Comparison of ENCODE assay signal across 11 mouse cellular contexts in genomic region chr11:69853994-69854393, GRCm38 (mm10). TPM values are rescaled to one million over a fixed set of nuclear protein-coding genes. Genes with fewer than 3 reads are reported as not detected.
DNase-seq lines count a peak whose midpoint lies in the region; ATAC-seq and TF ChIP-seq lines count a peak whose summit lies in the region.
"Had no signal": no experiment of that assay in that cellular context is flagged by ENCODE, and none has a peak within 500 bp of the region (broad histone marks: within the 10 kb centered on the region; RNA-seq: fewer than 3 reads in every experiment).

No protein-coding gene starts in this region.

- TF ChIP-seq EP300 in MEL (IDR thresholded peaks at IDR 0.05; ENCODE audit: low read depth in 1 of 2, low read length in 2 of 2): peak; percentile 82 to 95

- no peak for TF ChIP-seq RAD21 in MEL (IDR thresholded peaks at IDR 0.05; ENCODE audit: low read depth, low read length)

- H3K4me1 ChIP-seq in kidney, embryonic 16.5 days (ENCODE audit: insufficient read depth, low read length): peaks cover 4% of the 10 kb centered on the region; the same call in 1 of the 2 replicates
- H3K4me1 ChIP-seq in MEL (ENCODE audit: control insufficient read depth in 1 of 2, insufficient read depth in 2 of 2, low read length in 2 of 2): peaks cover 7 to 21% of the 10 kb centered on the region in 2 experiments; a peak in 3 of 4 replicates
- H3K4me1 ChIP-seq in liver, embryonic 16.5 days (ENCODE audit: control insufficient read depth, low read depth, low read length): peaks cover 62% of the 10 kb centered on the region

- 61% methylated on average over 7 of the region's 7 CpGs for WGBS in kidney, embryonic 16.5 days
- WGBS in liver, embryonic 16.5 days (ENCODE audit: insufficient replicate concordance): 21% methylated on average over 7 of the region's 7 CpGs

- no peak for TF ChIP-seq CTCF in MEL (IDR thresholded peaks at IDR 0.05 in 2 of 3, conservative IDR thresholded peaks at IDR 0.05 in 1 of 3; ENCODE audit: control insufficient read depth in 1 of 3, insufficient read depth in 1 of 3, low read depth in 2 of 3, low read length in 3 of 3, poor library complexity in 1 of 3, severe bottlenecking in 1 of 3)

- H3K27me3 ChIP-seq in kidney, embryonic 16.5 days (ENCODE audit: insufficient read depth, low read length): peaks cover 15% of the 10 kb centered on the region
- H3K27me3 ChIP-seq in MEL (ENCODE audit: control insufficient read depth in 1 of 2, insufficient read depth in 2 of 2, low read length in 2 of 2): no peaks in the 10 kb centered on the region
- H3K27me3 ChIP-seq in liver, embryonic 16.5 days (ENCODE audit: control insufficient read depth, insufficient read depth, low read depth, low read length): peaks cover 9% of the 10 kb centered on the region

- no peak overlapping the region for H3K9ac ChIP-seq in kidney, embryonic 16.5 days (replicated peaks; ENCODE audit: low read length)
- peak overlapping the region; percentile 38 for H3K9ac ChIP-seq in MEL (ENCODE audit: control insufficient read depth, low read depth, low read length, poor library complexity, severe bottlenecking)
- H3K9ac ChIP-seq in liver, embryonic 16.5 days (ENCODE audit: low read depth, low read length): peak overlapping the region; percentile 64
- H3K9ac ChIP-seq: neural tube, embryonic 12.5 days had no signal

- H3K4me3 ChIP-seq in kidney, embryonic 16.5 days (ENCODE audit: low read length): no peak overlapping the region
- peak overlapping the region; percentile 21 to 42 for H3K4me3 ChIP-seq in MEL (ENCODE audit: control insufficient read depth in 1 of 2, insufficient read depth in 1 of 2, low read depth in 2 of 2, low read length in 2 of 2)
- H3K4me3 ChIP-seq in liver, embryonic 16.5 days (ENCODE audit: low read depth, low read length): peak overlapping the region; percentile 47
- H3K4me3 ChIP-seq: neural tube, embryonic 12.5 days had no signal

- peak; percentile 39 for DNase-seq in kidney, adult 18-20 months
- peak; percentile 98 for DNase-seq in MEL (ENCODE audit: low read depth, low spot score)
- no peak for DNase-seq in layer of hippocampus, adult 18-20 months (ENCODE audit: low spot score in 2 of 2)
- no peak for DNase-seq in left cerebral cortex, postnatal 4 days
- DNase-seq in right cerebral cortex, adult 18-20 months: no peak
- DNase-seq: adrenal gland, adult 2 months; thymus, postnatal 4 days had no signal

- no peak for ATAC-seq in kidney, embryonic 16.5 days (ENCODE audit: low FRiP score, low TSS enrichment)
- peak; percentile 83 for ATAC-seq in erythroblast, adult 5-6 weeks (replicated peaks; ENCODE audit: low FRiP score, poor library complexity, severe bottlenecking)
- peak; percentile 93 for ATAC-seq in liver, embryonic 16.5 days (ENCODE audit: low read depth)

- no peaks in the 10 kb centered on the region for H3K79me2 ChIP-seq in MEL (ENCODE audit: control insufficient read depth, insufficient read depth, low read length, poor library complexity)

- H3K36me3 ChIP-seq in kidney, embryonic 16.5 days (ENCODE audit: insufficient read depth, low read length): peaks cover 33% of the 10 kb centered on the region
- peaks cover 0 to 12% of the 10 kb centered on the region in 2 experiments; a peak in 2 of 4 replicates for H3K36me3 ChIP-seq in MEL (ENCODE audit: control insufficient read depth in 1 of 2, insufficient read depth in 2 of 2, low read length in 2 of 2)
- peaks cover 22% of the 10 kb centered on the region for H3K36me3 ChIP-seq in liver, embryonic 16.5 days (ENCODE audit: control insufficient read depth, insufficient read depth)

- H3K27ac ChIP-seq in kidney, embryonic 16.5 days (ENCODE audit: low read length): no peak overlapping the region
- H3K27ac ChIP-seq in MEL (ENCODE audit: control insufficient read depth, low read depth, low read length): peak overlapping the region; percentile 75
- peak overlapping the region; percentile 93 for H3K27ac ChIP-seq in liver, embryonic 16.5 days (ENCODE audit: low read length)
- H3K27ac ChIP-seq: neural tube, embryonic 12.5 days had no signal

- no peaks in the 10 kb centered on the region for H3K9me3 ChIP-seq in kidney, embryonic 16.5 days (ENCODE audit: low read length)
- no peaks in the 10 kb centered on the region for H3K9me3 ChIP-seq in MEL (replicated peaks; ENCODE audit: insufficient read depth, low read length)
- no peaks in the 10 kb centered on the region for H3K9me3 ChIP-seq in liver, embryonic 16.5 days (replicated peaks; ENCODE audit: control insufficient read depth, low read length)
- H3K9me3 ChIP-seq: neural tube, embryonic 12.5 days had no signal

- TF ChIP-seq POLR2A in MEL (IDR thresholded peaks at IDR 0.05; ENCODE audit: control insufficient read depth in 1 of 2, insufficient read depth in 1 of 2, low read depth in 1 of 2, low read length in 2 of 2, poor library complexity in 1 of 2): peak; percentile 41 to 86; a peak in 2 of 4 replicates

- intact Hi-C loops in left cerebral cortex, postnatal 4 days (cut with DNase I): loop anchor here (5.0 kb wide), 1 partner anchor 898 kb away; no protein-coding TSS in a partner anchor

- H3K4me2 ChIP-seq in kidney, embryonic 16.5 days (replicated peaks; ENCODE audit: low read depth, low read length): no peak overlapping the region
- H3K4me2 ChIP-seq in liver, embryonic 16.5 days (ENCODE audit: low read depth, low read length): peak overlapping the region; percentile 77
- H3K4me2 ChIP-seq: neural tube, embryonic 12.5 days had no signal

TF ChIP-seq in MEL, 35 proteins besides CTCF, POLR2A, EP300 and RAD21 (continues in another document):
- TF ChIP-seq CHD2 (IDR thresholded peaks at IDR 0.05; ENCODE audit: low read length) (no peak), TCF12 (IDR thresholded peaks at IDR 0.05; ENCODE audit: low read depth, low read length) (peak; percentile 99), GATA1 (IDR thresholded peaks at IDR 0.05; ENCODE audit: low read depth, low read length) (peak; percentile 98), TAL1 (IDR thresholded peaks at IDR 0.05; ENCODE audit: low read length) (peak; percentile 98), MYB (IDR thresholded peaks at IDR 0.05; ENCODE audit: low read depth, low read length) (no peak)

RNA-seq across cellular contexts. Expression of gene Tnk1, which starts 4.5 kb away (rescaled TPM):
- 7.0 and 7.3 TPM in 2 replicates for polyA plus RNA-seq in kidney, embryonic 16.5 days (2015; fragmentation: Nextera tagmentation; extraction: Ambion mirVana)
- 0.13 and 0.35 TPM in 2 replicates for total RNA-seq in MEL (2012; rRNA removed)
- under 1 TPM in 1 of 2 experiments, not detected in 1; 0.25 TPM for polyA plus RNA-seq in MEL (2012; ENCODE audit: insufficient read depth in 1 of 2, insufficient read length in 2 of 2, low read depth in 1 of 2, low replicate concordance in 2 of 2, missing spikeins in 1 of 2)
- 15.5 and 19.6 TPM in 2 replicates for total RNA-seq in erythroblast, adult 5-6 weeks (2015; ENCODE audit: low replicate concordance)
- total RNA-seq in erythroblast, adult 5-6 weeks (2017; ENCODE audit: low replicate concordance): 8.3 and 13.8 TPM in 2 replicates
- 0.74 and 0.96 TPM in 2 replicates for polyA plus RNA-seq in liver, embryonic 16.5 days (2015; fragmentation: Nextera tagmentation; extraction: Ambion mirVana)
- not detected for total RNA-seq in layer of hippocampus, adult 18-20 months (2021)
- total RNA-seq in left cerebral cortex, postnatal 4 days (2021): not detected

RNA-seq across cellular contexts. Expression of gene Plscr3, which starts 7.8 kb away (rescaled TPM):
- polyA plus RNA-seq in kidney, embryonic 16.5 days (2015; fragmentation: Nextera tagmentation; extraction: Ambion mirVana): 105 and 119 TPM in 2 replicates
- total RNA-seq in MEL (2012; rRNA removed): 3.8 and 4.6 TPM in 2 replicates
- polyA plus RNA-seq in MEL (2012; ENCODE audit: insufficient read depth in 1 of 2, insufficient read length in 2 of 2, low read depth in 1 of 2, low replicate concordance in 2 of 2, missing spikeins in 1 of 2): 10 to 100 TPM in 1 of 2 experiments, not detected in 1; 26.0 TPM
- 12.5 and 17.6 TPM in 2 replicates for total RNA-seq in erythroblast, adult 5-6 weeks (2015; ENCODE audit: low replicate concordance)
- 5.9 and 11.4 TPM in 2 replicates for total RNA-seq in erythroblast, adult 5-6 weeks (2017; ENCODE audit: low replicate concordance)
- 22.0 and 27.8 TPM in 2 replicates for polyA plus RNA-seq in liver, embryonic 16.5 days (2015; fragmentation: Nextera tagmentation; extraction: Ambion mirVana)
- 10 to 100 TPM; 15.9 to 16.1 TPM for total RNA-seq in layer of hippocampus, adult 18-20 months (2021)
- 10 to 100 TPM; 46.2 to 52.1 TPM for total RNA-seq in left cerebral cortex, postnatal 4 days (2021)

RNA-seq across cellular contexts. Expression of gene Tmem256, which starts 15.7 kb away (rescaled TPM):
- polyA plus RNA-seq in kidney, embryonic 16.5 days (2015; fragmentation: Nextera tagmentation; extraction: Ambion mirVana): 371 and 389 TPM in 2 replicates
- 176 and 190 TPM in 2 replicates for total RNA-seq in MEL (2012; rRNA removed)
- 100 to 1,000 TPM in 1 of 2 experiments, not detected in 1; 181 TPM for polyA plus RNA-seq in MEL (2012; ENCODE audit: insufficient read depth in 1 of 2, insufficient read length in 2 of 2, low read depth in 1 of 2, low replicate concordance in 2 of 2, missing spikeins in 1 of 2)
- 142 and 218 TPM in 2 replicates for total RNA-seq in erythroblast, adult 5-6 weeks (2015; ENCODE audit: low replicate concordance)
- total RNA-seq in erythroblast, adult 5-6 weeks (2017; ENCODE audit: low replicate concordance): 57.1 and 181 TPM in 2 replicates
- polyA plus RNA-seq in liver, embryonic 16.5 days (2015; fragmentation: Nextera tagmentation; extraction: Ambion mirVana): 404 and 413 TPM in 2 replicates
- 100 to 1,000 TPM; 110 to 117 TPM for total RNA-seq in layer of hippocampus, adult 18-20 months (2021)
- total RNA-seq in left cerebral cortex, postnatal 4 days (2021): 100 to 1,000 TPM; 140 to 155 TPM

RNA-seq across cellular contexts. Expression of gene Nlgn2, which starts 16.4 kb away (rescaled TPM):
- 6.0 and 6.6 TPM in 2 replicates for polyA plus RNA-seq in kidney, embryonic 16.5 days (2015; fragmentation: Nextera tagmentation; extraction: Ambion mirVana)
- 20.3 and 20.9 TPM in 2 replicates for total RNA-seq in MEL (2012; rRNA removed)
- 10 to 100 TPM; 29.8 to 43.3 TPM for polyA plus RNA-seq in MEL (2012; ENCODE audit: insufficient read depth in 1 of 2, insufficient read length in 2 of 2, low read depth in 1 of 2, low replicate concordance in 2 of 2, missing spikeins in 1 of 2)
- total RNA-seq in erythroblast, adult 5-6 weeks (2015; ENCODE audit: low replicate concordance): 0.19 and 0.42 TPM in 2 replicates
- 0.28 and 1.1 TPM in 2 replicates for total RNA-seq in erythroblast, adult 5-6 weeks (2017; ENCODE audit: low replicate concordance)
- 0.66 and 0.83 TPM in 2 replicates for polyA plus RNA-seq in liver, embryonic 16.5 days (2015; fragmentation: Nextera tagmentation; extraction: Ambion mirVana)
- total RNA-seq in layer of hippocampus, adult 18-20 months (2021): 100 to 1,000 TPM; 191 to 196 TPM
- 100 to 1,000 TPM; 237 to 257 TPM for total RNA-seq in left cerebral cortex, postnatal 4 days (2021)

RNA-seq across cellular contexts. Expression of gene Tmem95, which starts 23.8 kb away (rescaled TPM):
- polyA plus RNA-seq in kidney, embryonic 16.5 days (2015; fragmentation: Nextera tagmentation; extraction: Ambion mirVana): not detected in 2 replicates
- not detected in 2 replicates for total RNA-seq in MEL (2012; rRNA removed)
- not detected for polyA plus RNA-seq in MEL (2012; ENCODE audit: insufficient read depth in 1 of 2, insufficient read length in 2 of 2, low read depth in 1 of 2, low replicate concordance in 2 of 2, missing spikeins in 1 of 2)
- not detected in 2 replicates for total RNA-seq in erythroblast, adult 5-6 weeks (2015; ENCODE audit: low replicate concordance)
- not detected in 2 replicates for total RNA-seq in erythroblast, adult 5-6 weeks (2017; ENCODE audit: low replicate concordance)
- polyA plus RNA-seq in liver, embryonic 16.5 days (2015; fragmentation: Nextera tagmentation; extraction: Ambion mirVana): not detected in 2 replicates
- total RNA-seq in layer of hippocampus, adult 18-20 months (2021): not detected
- total RNA-seq in left cerebral cortex, postnatal 4 days (2021): not detected
- total RNA-seq: adrenal gland, adult 2 months had no signal
- polyA plus RNA-seq: adrenal gland, adult 2 months; neural tube, embryonic 12.5 days had no signal

Comparison
In these comparisons a context has a peak if more than half of its experiments do, and no peak if none do; other contexts are left out.
1. DNase-seq: peak in kidney, adult 18-20 months (single experiment) and MEL (single experiment); none in layer of hippocampus, adult 18-20 months (0 of 2), left cerebral cortex, postnatal 4 days (single experiment) and right cerebral cortex, adult 18-20 months (single experiment).